Mouse (Mus musculus) hindbrain, postnatal 0 days (tissue): Measurements from ENCODE around the gene Cpt1a. TPM values are rescaled to one million over a fixed set of nuclear protein-coding genes. Genes with fewer than 3 reads are reported as not detected.

Source experiments
- ATAC-seq: fragments of 200-750 bp; cut with Nextera tagmentation; 2 replicates; pipeline ENCODE4 v1.8.0; 2017; ENCODE audit warnings: mild to moderate bottlenecking, moderate TSS enrichment, moderate library complexity
- DNase-seq: peaks from one replicate; pipeline ENCODE4 v3.0.0-alpha.2; 2015; ENCODE audit warnings: low spot score
- H3K27ac ChIP-seq: fragments of 300-500 bp; sonication (generic); 2 replicates; pipeline ENCODE4 v1.5.1; 2014; ENCODE audit warnings: mild to moderate bottlenecking
- H3K27me3 ChIP-seq: fragments of 300-500 bp; sonication (generic); 2 replicates; pipeline ENCODE4 v1.6.1; 2014; ENCODE audit warnings: low read length, mixed read lengths; ENCODE audit not compliant: insufficient read depth
- H3K36me3 ChIP-seq: fragments of 300-500 bp; sonication (generic); 2 replicates; pipeline ENCODE4 v1.6.1; 2014; ENCODE audit warnings: low read length, mixed read lengths; ENCODE audit not compliant: insufficient read depth
- H3K4me1 ChIP-seq: fragments of 300-500 bp; sonication (generic); 2 replicates; pipeline ENCODE4 v1.6.1; 2014; ENCODE audit warnings: antibody characterized with exemption, low read length, mixed read lengths; ENCODE audit not compliant: insufficient read depth
- H3K4me2 ChIP-seq: fragments of 300-500 bp; sonication (generic); 2 replicates; pipeline ENCODE4 v1.6.1; 2014; ENCODE audit warnings: low read depth, mild to moderate bottlenecking, low read length, moderate library complexity, mixed read lengths
- H3K4me3 ChIP-seq: fragments of 300-500 bp; sonication (generic); 2 replicates; pipeline ENCODE4 v1.5.1; 2014; ENCODE audit warnings: low read length
- H3K9ac ChIP-seq: fragments of 300-500 bp; sonication (generic); replicated peaks from 2 replicates; pipeline ENCODE4 v1.6.1; 2014; ENCODE audit warnings: mild to moderate bottlenecking, low read length, moderate library complexity, mixed read lengths
- H3K9me3 ChIP-seq: fragments of 300-500 bp; sonication (generic); 2 replicates; pipeline ENCODE4 v1.6.1; 2016; ENCODE audit warnings: low read length, mixed read lengths
- CTCF ChIP-seq: IDR thresholded peaks from 2 replicates; pipeline ENCODE4 v1.5.1; 2016; ENCODE audit warnings: antibody characterized with exemption, control low read depth, low read depth
- WGBS: fragments of 180-500 bp; shearing (Covaris S2); extraction: QIAGEN DNeasy Blood & Tissue Kit; methylation state at CpG from one replicate; pipeline ENCODE4 v1.1.7; 2014; 5-methylcytosine and 5-hydroxymethylcytosine counted together
- polyA plus RNA-seq: library from polyadenylated mRNA; unstranded; fragments of >200 nt; fragmentation: Nextera tagmentation; extraction: Ambion mirVana; gene quantifications from 2 replicates; pipeline ENCODE4 v1.2.1, GENCODE M21; 2015
- total RNA-seq: library from RNA; depleted of rRNA; stranded (reverse); fragments of >200 nt; gene quantifications from 2 replicates; pipeline ENCODE4 v1.2.3, GENCODE M21; 2014

The Cpt1a gene
- total and polyA plus RNA-seq, 2 experiments from 2014 or later: 22.4 to 31.1 TPM

DNA sequence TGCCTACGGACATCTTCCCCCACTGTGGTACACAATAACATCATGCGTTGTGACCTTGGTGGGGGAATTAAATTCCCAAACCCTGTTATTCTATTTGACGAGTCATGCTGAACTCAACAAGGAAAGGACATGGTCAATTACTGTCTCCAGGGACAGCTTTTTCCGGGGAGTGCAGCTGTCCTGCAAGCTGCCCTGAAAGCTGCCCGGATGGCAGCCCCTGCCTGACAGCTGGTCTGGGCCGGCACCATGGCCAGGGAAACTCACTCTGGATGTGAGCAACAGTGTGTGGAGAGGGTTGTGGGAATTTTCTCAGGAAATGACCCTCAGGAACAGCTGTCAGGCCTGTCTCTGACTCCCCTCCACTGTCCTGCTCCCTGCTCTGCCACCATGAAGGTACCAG, 100.4 kb downstream of the Cpt1a start:
- no peaks in the 10 kb centered on the region for H3K9me3 ChIP-seq
- no peak overlapping the region for H3K27ac ChIP-seq
- H3K36me3 ChIP-seq: no peaks in the 10 kb centered on the region
- H3K4me1 ChIP-seq: no peaks in the 10 kb centered on the region
- no peak for ATAC-seq
- H3K27me3 ChIP-seq: no peaks in the 10 kb centered on the region
- TF ChIP-seq CTCF: no peak
- no peak overlapping the region for H3K9ac ChIP-seq
- DNase-seq: no peak
- WGBS: 21% methylated on average over 6 of the region's 6 CpGs
- H3K4me3 ChIP-seq: no peak overlapping the region
- no peak overlapping the region for H3K4me2 ChIP-seq

DNA sequence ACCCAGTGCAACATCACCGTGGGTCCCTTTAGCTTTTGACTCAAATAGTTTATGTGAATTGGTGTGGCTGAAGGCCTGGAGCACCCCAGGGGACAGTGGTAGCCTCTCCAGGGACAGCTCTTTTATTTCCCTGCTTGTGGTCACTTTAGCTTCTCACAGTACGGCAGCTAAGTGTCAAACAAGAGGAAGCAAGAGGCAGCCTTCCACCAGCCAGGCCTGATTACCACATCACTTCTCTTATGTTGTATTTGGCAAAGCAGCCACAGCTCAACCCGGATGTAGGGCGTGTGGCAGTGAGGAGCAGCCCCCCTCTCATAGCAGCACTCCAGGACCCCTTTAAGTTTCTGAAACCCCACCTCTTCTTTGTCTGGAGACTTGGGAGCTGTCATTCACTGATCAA, 100.8 kb downstream of the Cpt1a start:
- no peak overlapping the region for H3K27ac ChIP-seq

DNA sequence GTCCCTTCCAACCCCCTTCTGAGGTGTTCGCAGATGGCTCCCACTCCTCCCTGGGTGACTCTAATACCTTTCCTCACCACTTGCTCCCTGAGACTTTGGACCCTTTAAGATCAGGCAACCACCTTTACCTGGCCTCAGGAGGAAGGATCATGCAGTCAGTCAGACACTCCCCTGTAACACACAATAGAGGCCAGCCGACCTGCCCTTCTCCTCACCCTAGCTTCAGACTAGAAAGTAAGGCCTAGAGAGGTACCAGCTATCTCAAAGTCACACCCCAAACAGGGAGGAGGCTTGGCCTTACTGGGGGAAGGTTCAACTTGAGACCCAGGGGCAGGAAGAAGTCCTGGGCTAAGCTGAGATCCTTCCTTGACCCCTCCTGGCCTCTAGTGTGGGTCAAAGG, 102.1 kb downstream of the Cpt1a start:
- no peak for TF ChIP-seq CTCF
- no peak overlapping the region for H3K9ac ChIP-seq
- DNase-seq (no peak), ATAC-seq (no peak)
- no peaks in the 10 kb centered on the region for H3K27me3 ChIP-seq
- 86% methylated on average over 2 of the region's 2 CpGs for WGBS
- no peak overlapping the region for H3K27ac ChIP-seq
- no peaks in the 10 kb centered on the region for H3K9me3 ChIP-seq
- H3K4me3 ChIP-seq: no peak overlapping the region
- H3K4me1 ChIP-seq: no peaks in the 10 kb centered on the region
- no peak overlapping the region for H3K4me2 ChIP-seq
- H3K36me3 ChIP-seq: no peaks in the 10 kb centered on the region

More for the DNA sequence above, 100.8 kb downstream of the Cpt1a start:
- 56% methylated on average over 4 of the region's 4 CpGs for WGBS
- Histone ChIP-seq H3K27me3 (no peaks in the 10 kb centered on the region), H3K36me3 (no peaks in the 10 kb centered on the region), H3K4me1 (no peaks in the 10 kb centered on the region), H3K9me3 (no peaks in the 10 kb centered on the region), H3K4me2 (no peak overlapping the region), H3K9ac (no peak overlapping the region), H3K4me3 (no peak overlapping the region)
- TF ChIP-seq CTCF: no peak
- DNase-seq: no peak
- no peak for ATAC-seq

DNA sequence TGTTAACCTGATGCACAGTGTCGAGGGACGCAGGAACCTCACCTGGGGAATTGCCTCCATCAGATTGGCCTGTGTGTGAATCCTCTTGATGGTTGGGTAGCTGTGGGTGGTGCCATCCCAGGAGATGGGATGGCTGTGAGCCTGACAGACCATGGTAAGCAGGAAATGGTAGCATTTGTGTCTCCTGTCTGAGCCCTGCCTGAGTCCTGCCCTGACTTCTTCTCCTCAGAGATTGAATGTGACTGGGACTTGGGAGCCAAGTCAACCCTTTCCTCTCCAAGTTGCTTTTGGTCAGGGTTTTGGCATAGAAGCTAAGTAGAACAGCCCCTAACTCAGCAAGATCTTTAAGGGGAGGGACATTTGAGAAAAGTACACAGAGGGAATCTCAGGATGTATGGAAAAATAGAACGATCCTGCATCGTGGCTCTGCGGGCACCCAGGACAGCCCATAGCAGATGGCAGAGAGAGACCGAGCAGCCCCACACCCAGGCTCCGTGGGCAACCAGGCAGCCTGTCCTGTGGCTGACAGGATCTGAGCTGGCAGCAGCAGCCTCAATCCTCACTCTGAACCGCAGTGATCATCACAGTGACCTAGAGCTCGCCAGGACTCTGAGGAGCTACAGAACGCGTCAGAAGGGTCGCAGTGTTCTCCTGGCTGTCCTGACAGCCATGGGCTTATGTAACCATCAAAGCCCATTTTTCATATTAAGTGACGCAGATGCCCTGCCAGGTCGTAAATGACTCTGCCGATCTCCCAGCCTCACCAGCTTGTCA, 106.1 kb downstream of the Cpt1a start:
- DNase-seq (peak; percentile 32), ATAC-seq (no peak)
- Histone ChIP-seq H3K4me1 (no peaks in the 10 kb centered on the region), H3K27ac (0 out of 2 replicates have a peak overlapping the region, but pooled peaks have one; percentile 2), H3K9me3 (no peaks in the 10 kb centered on the region), H3K4me3 (no peak overlapping the region), H3K4me2 (no peak overlapping the region), H3K9ac (no peak overlapping the region), H3K27me3 (no peaks in the 10 kb centered on the region), H3K36me3 (no peaks in the 10 kb centered on the region)
- TF ChIP-seq CTCF: no peak
- WGBS: 57% methylated on average over 15 of the region's 15 CpGs

DNA sequence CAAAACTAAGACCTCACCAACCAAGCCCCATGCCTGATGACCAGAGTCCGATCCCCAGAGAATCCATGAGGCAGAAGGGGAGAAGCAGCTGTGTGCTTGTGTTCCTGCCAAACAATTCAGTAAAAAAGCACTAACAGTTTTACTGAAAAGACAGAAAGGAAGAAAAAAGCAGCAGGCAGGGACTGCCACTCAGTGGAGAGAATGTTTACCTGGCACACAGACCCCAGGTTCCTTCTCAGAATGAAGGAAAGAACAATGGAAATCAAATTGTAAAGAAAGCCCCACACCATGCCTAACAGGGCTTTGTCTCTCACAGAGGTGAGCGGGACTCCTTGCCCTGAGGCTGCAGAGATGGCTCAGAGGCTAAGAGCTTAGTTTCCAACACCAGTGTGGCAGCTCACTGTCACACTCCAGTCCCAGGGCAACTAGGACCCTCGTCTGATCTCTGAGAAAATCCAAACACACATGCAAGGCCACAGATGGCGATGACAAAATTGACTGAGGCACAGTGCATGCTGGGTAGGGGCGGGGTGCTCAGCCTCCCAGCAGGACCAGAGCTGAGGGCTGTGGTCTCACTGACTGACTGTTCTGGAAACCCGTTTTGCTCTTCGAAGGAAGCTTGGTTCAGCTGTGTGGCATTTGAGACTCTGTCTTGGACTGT, 107.2 kb downstream of the Cpt1a start:
- Histone ChIP-seq H3K4me2 (no peak overlapping the region), H3K4me1 (no peaks in the 10 kb centered on the region), H3K36me3 (no peaks in the 10 kb centered on the region), H3K9ac (no peak overlapping the region), H3K9me3 (no peaks in the 10 kb centered on the region), H3K27me3 (no peaks in the 10 kb centered on the region), H3K27ac (peak overlapping the region; percentile 51), H3K4me3 (no peak overlapping the region)
- ATAC-seq (peak; percentile 60), DNase-seq (peak; percentile 58)
- 34% methylated on average over 7 of the region's 7 CpGs for WGBS
- TF ChIP-seq CTCF: peak; percentile 52

DNA sequence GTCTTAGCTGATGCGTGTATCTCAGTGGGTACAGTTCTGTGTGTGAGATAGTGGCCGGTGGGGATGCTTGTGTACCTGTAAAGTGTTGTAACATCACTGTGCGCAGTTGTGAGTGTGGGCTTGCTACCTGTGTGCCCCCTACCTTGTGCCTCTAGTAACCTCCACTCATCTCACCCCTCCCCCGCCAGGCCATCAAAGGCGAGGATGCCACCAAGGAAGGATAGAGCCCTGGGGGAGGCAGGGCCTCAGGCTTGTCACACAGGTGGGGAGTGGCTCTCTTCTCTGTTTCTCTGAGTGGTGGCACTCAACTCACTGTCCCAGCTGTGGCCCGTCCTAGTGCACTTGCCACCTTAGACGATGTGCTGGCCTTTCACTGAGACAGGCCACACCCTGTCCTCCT, 108.9 kb downstream of the Cpt1a start:
- no peaks in the 10 kb centered on the region for H3K9me3 ChIP-seq
- no peak overlapping the region for H3K4me3 ChIP-seq
- no peaks in the 10 kb centered on the region for H3K4me1 ChIP-seq
- no peak overlapping the region for H3K27ac ChIP-seq
- H3K4me2 ChIP-seq: no peak overlapping the region
- ATAC-seq (no peak), DNase-seq (no peak)
- no peak for TF ChIP-seq CTCF
- H3K27me3 ChIP-seq: no peaks in the 10 kb centered on the region
- no peaks in the 10 kb centered on the region for H3K36me3 ChIP-seq
- WGBS: 78% methylated on average over 7 of the region's 7 CpGs
- H3K9ac ChIP-seq: no peak overlapping the region

DNA sequence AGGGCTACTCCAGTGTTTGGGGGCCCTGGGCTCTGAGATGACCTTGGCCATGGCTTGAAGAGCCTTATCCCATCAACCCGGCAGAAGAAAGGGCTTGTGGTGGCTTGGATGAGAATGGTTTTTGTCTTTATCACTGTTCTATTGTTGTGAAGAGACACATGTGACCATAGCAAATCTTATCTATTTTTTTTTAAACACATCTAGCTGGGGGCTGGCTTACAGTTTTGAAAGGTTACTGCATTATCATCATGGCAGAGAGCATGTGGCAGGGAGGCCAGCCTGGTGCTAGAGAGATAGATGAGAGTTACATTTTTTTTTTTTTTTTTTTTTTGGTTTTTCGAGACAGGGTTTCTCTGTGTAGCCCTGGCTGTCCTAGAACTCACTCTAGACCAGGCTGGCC, 109.8 kb downstream of the Cpt1a start:
- no peak for TF ChIP-seq CTCF
- Histone ChIP-seq H3K27me3 (no peaks in the 10 kb centered on the region), H3K27ac (no peak overlapping the region), H3K4me2 (no peak overlapping the region), H3K9me3 (no peaks in the 10 kb centered on the region), H3K9ac (no peak overlapping the region), H3K4me1 (no peaks in the 10 kb centered on the region), H3K36me3 (no peaks in the 10 kb centered on the region), H3K4me3 (no peak overlapping the region)
- ATAC-seq (no peak), DNase-seq (no peak)
- WGBS: 78% methylated on average over 2 of the region's 2 CpGs
